Mouse (Mus musculus) urinary bladder, adult 2 months (tissue): ENCODE measurements around the gene Gbgt1. TPM values are rescaled to one million over a fixed set of nuclear protein-coding genes. Genes with fewer than 3 reads are reported as not detected.

Experiments
- DNase-seq: peaks from one replicate; pipeline ENCODE4 v3.0.0; 2022; ENCODE audit warnings: low spot score
- polyA plus RNA-seq: library from polyadenylated mRNA; depleted of rRNA; stranded (reverse); fragments of >200 nt; gene quantifications from 2 replicates; pipeline ENCODE4 v1.2.3, GENCODE M21; 2012; rRNA removed

Gbgt1 gene
- polyA plus RNA-seq, 1 experiment = 3.2 TPM

- no peak for DNase-seq
These were observed 52.5 kb downstream of the Gbgt1 start for GRCm38 (mm10) chr2:28549157-28549556.

GRCm38 (mm10) chr2:28552301-28552700, 55.6 kb downstream of the Gbgt1 start:
- no peak for DNase-seq

Other genes starting within 250 kb of the Gbgt1 start
- gene Ppp1r26, start 50.1 kb upstream of the Gbgt1 start, polyA plus RNA-seq = 4.5 and 5.2 TPM in 2 replicates
- 1.8 and 2.2 TPM in 2 replicates for gene 1700007K13Rik, start 30.6 kb upstream of the Gbgt1 start, polyA plus RNA-seq
- 28.2 and 30.9 TPM in 2 replicates for gene Mrps2, start 28.8 kb upstream of the Gbgt1 start, polyA plus RNA-seq
- 0.55 and 1.6 TPM in 2 replicates for gene Gm10134, start 9.2 kb downstream of the Gbgt1 start, polyA plus RNA-seq
- gene Ralgds, start 16.2 kb downstream of the Gbgt1 start, polyA plus RNA-seq = 50.7 and 65.6 TPM in 2 replicates
- gene Cel, start 66.5 kb downstream of the Gbgt1 start, polyA plus RNA-seq = 0.07 and 0.44 TPM in 2 replicates
- 21.3 and 21.7 TPM in 2 replicates for gene Gtf3c5, start 86.9 kb downstream of the Gbgt1 start, polyA plus RNA-seq
- gene Gfi1b, start 125.1 kb downstream of the Gbgt1 start, polyA plus RNA-seq = 0.10 and 0.16 TPM in 2 replicates
- 11.3 and 13.6 TPM in 2 replicates for gene Tsc1, start 144.3 kb downstream of the Gbgt1 start, polyA plus RNA-seq
- 1.4 and 1.8 TPM in 2 replicates for gene Spaca9, start 202.8 kb downstream of the Gbgt1 start, polyA plus RNA-seq
- gene Ak8, start 203.3 kb downstream of the Gbgt1 start, polyA plus RNA-seq = 0.77 and 0.92 TPM in 2 replicates